Mouse (Mus musculus) liver, adult 2 months (tissue): ENCODE measurements around the gene Mettl1. TPM values are rescaled to one million over a fixed set of nuclear protein-coding genes. Genes with fewer than 3 reads are reported as not detected.
"Not testable (repeated sequence)": the region's sequence is repeated elsewhere in the genome, so short reads cannot be mapped to it uniquely, and the experiment has no call there.

ENCODE experiments used
- DNase-seq: peaks from one replicate; pipeline ENCODE4 v3.0.0-alpha.2; 2011; ENCODE audit warnings: low read depth, low spot score; ENCODE audit errors: extremely low read depth
- H3K27ac ChIP-seq: fragments of 200-500 bp; replicated peaks from 2 replicates; pipeline ENCODE4 v1.5.1; 2012; ENCODE audit warnings: low read depth, mild to moderate bottlenecking, control low read depth, inconsistent platforms, low read length; ENCODE audit not compliant: insufficient read depth
- H3K27me3 ChIP-seq: fragments of 200-500 bp; 2 replicates; pipeline ENCODE4 v1.6.1; 2012; ENCODE audit warnings: mild to moderate bottlenecking, moderate library complexity, low read length, inconsistent platforms; ENCODE audit not compliant: control insufficient read depth, insufficient read depth
- H3K36me3 ChIP-seq: fragments of 200-500 bp; 2 replicates; pipeline ENCODE4 v1.6.1; 2012; ENCODE audit warnings: low read length, inconsistent platforms; ENCODE audit not compliant: control insufficient read depth, insufficient read depth
- H3K4me1 ChIP-seq: fragments of 200-500 bp; 2 replicates; pipeline ENCODE4 v1.6.1; 2011; ENCODE audit warnings: low read length; ENCODE audit not compliant: control insufficient read depth, insufficient read depth
- H3K4me3 ChIP-seq: fragments of 200-500 bp; 2 replicates; pipeline ENCODE4 v1.5.1; 2011; ENCODE audit warnings: low read depth, mild to moderate bottlenecking, control low read depth, low read length, moderate library complexity; ENCODE audit not compliant: insufficient read depth
- H3K79me2 ChIP-seq: fragments of 200-500 bp; 2 replicates; pipeline ENCODE4 v1.6.1; 2012; ENCODE audit warnings: inconsistent platforms, mild to moderate bottlenecking, low read length, moderate library complexity; ENCODE audit not compliant: control insufficient read depth, insufficient read depth
- H3K9ac ChIP-seq: fragments of 200-500 bp; 2 replicates; pipeline ENCODE4 v1.6.1; 2012; ENCODE audit warnings: low read depth, mild to moderate bottlenecking, control low read depth, inconsistent platforms, low read length
- CTCF ChIP-seq: fragments of 200-500 bp; IDR thresholded peaks from 2 replicates; pipeline ENCODE4 v1.5.1; 2011; ENCODE audit warnings: low read depth, low read length, control low read depth
- POLR2A ChIP-seq: fragments of 200-500 bp; IDR thresholded peaks from 2 replicates; pipeline ENCODE4 v1.6.1; 2011; ENCODE audit warnings: low read length, control low read depth; ENCODE audit not compliant: insufficient read depth; ENCODE audit errors: extremely low read depth
- WGBS: fragments of 180-500 bp; shearing (Covaris S2); methylation state at CpG from one replicate; pipeline ENCODE4 v1.1.7; 2018; 5-methylcytosine and 5-hydroxymethylcytosine counted together
- polyA plus RNA-seq: library from polyadenylated mRNA; depleted of rRNA; stranded (reverse); fragments of >200 nt; gene quantifications from 2 replicates; pipeline ENCODE4 v1.2.3, GENCODE M21; 2012
- total RNA-seq: library from RNA; depleted of rRNA; stranded (reverse); fragments of >200 nt; gene quantifications from 2 replicates; pipeline ENCODE4 v1.2.3, GENCODE M21; 2014

The Mettl1 gene
- total and polyA plus RNA-seq, 2 experiments: 5.2 to 17.9 TPM

GRCm38 (mm10) chr10:127069281-127070189 lies 28.3 kb downstream of the Mettl1 start:
- Histone ChIP-seq H3K9ac (peak overlapping the region; percentile 84), H3K27me3 (no peaks in the 10 kb centered on the region), H3K36me3 (peaks cover 22% of the 10 kb centered on the region), H3K27ac (peak overlapping the region; percentile 92), H3K79me2 (peaks cover 3% of the 10 kb centered on the region; the same call in 1 of the 2 replicates), H3K4me1 (peaks cover 17% of the 10 kb centered on the region), H3K4me3 (peak overlapping the region; percentile 60)
- WGBS: 2% methylated on average over 30 of the region's 30 CpGs
- peak; percentile 52 for DNase-seq
- no peak for TF ChIP-seq POLR2A
- TF ChIP-seq CTCF: no peak

GRCm38 (mm10) chr10:127070190-127071121 lies 29.2 kb downstream of the Mettl1 start, which contains the start of gene Tspan31:
Tspan31 (minus strand) TSS chr10:127070264.
- TF ChIP-seq POLR2A (peak; percentile 73; the same call in 1 of the 2 replicates), CTCF (no peak)
- Histone ChIP-seq H3K79me2 (peaks cover 3% of the 10 kb centered on the region; the same call in 1 of the 2 replicates), H3K4me1 (peaks cover 17% of the 10 kb centered on the region), H3K4me3 (peak within 1 kb of the TSS; percentile 60), H3K27ac (peak within 1 kb of the TSS; percentile 92), H3K9ac (peak within 1 kb of the TSS; percentile 84), H3K27me3 (no peaks in the 10 kb centered on the region), H3K36me3 (peaks cover 18% of the 10 kb centered on the region)
- WGBS: 1% methylated on average over 36 of the region's 36 CpGs
- DNase-seq: peak; percentile 98

- H3K4me1 ChIP-seq: peaks cover 17% of the 10 kb centered on the region
- 22% methylated on average over 9 of the region's 9 CpGs for WGBS
Observed at GRCm38 (mm10) chr10:127071203-127071602, 30.0 kb downstream of the Mettl1 start.

GRCm38 (mm10) chr10:127072270-127072669 lies 31.1 kb downstream of the Mettl1 start:
- not testable (repeated sequence) for H3K27ac ChIP-seq, H3K79me2 ChIP-seq, H3K4me3 ChIP-seq, H3K27me3 ChIP-seq, H3K9ac ChIP-seq, DNase-seq
- 86% methylated on average over 4 of the region's 4 CpGs for WGBS
- Histone ChIP-seq H3K36me3 (peaks cover 13% of the 10 kb centered on the region), H3K4me1 (peaks cover 12% of the 10 kb centered on the region)

More at GRCm38 (mm10) chr10:127071203-127071602, 30.0 kb downstream of the Mettl1 start:
- no peak overlapping the region for H3K4me3 ChIP-seq
- H3K36me3 ChIP-seq: peaks cover 18% of the 10 kb centered on the region
- no peak overlapping the region; the same call in 1 of the 2 replicates for H3K27ac ChIP-seq
- no peak overlapping the region for H3K9ac ChIP-seq
- no peaks in the 10 kb centered on the region for H3K27me3 ChIP-seq
- TF ChIP-seq CTCF (peak; percentile 28; the same call in 1 of the 2 replicates), POLR2A (no peak)
- peaks cover 3% of the 10 kb centered on the region; the same call in 1 of the 2 replicates for H3K79me2 ChIP-seq
- DNase-seq: peak; percentile 92

- 70% methylated on average over 2 of the region's 2 CpGs for WGBS
- not testable (repeated sequence) for H3K9ac ChIP-seq, H3K27ac ChIP-seq, H3K79me2 ChIP-seq, H3K4me3 ChIP-seq, H3K36me3 ChIP-seq, H3K27me3 ChIP-seq, DNase-seq
- H3K4me1 ChIP-seq: peaks cover 12% of the 10 kb centered on the region; the same call in 1 of the 2 replicates
Observed at GRCm38 (mm10) chr10:127072969-127073368, 31.8 kb downstream of the Mettl1 start.
